Mouse (Mus musculus) testis, adult 2 months (tissue): ENCODE results near the gene Rad51c. TPM values are rescaled to one million over a fixed set of nuclear protein-coding genes. Genes with fewer than 3 reads are reported as not detected.
A peak's percentile ranks its signal among the peaks of the same experiment; 100 is the strongest.
"Not testable (repeated sequence)": the region's sequence is repeated elsewhere in the genome, so short reads cannot be mapped to it uniquely, and the experiment has no call there.

ENCODE experiments used
- H3K27ac ChIP-seq: fragments of 200-500 bp; 2 replicates; pipeline ENCODE4 v1.5.1; 2012; ENCODE audit warnings: low read depth, low read length; ENCODE audit not compliant: control insufficient read depth, insufficient read depth
- H3K27me3 ChIP-seq: fragments of 200-500 bp; 2 replicates; pipeline ENCODE4 v1.6.1; 2012; ENCODE audit warnings: mild to moderate bottlenecking, low read length, moderate library complexity; ENCODE audit not compliant: control insufficient read depth, insufficient read depth
- H3K36me3 ChIP-seq: fragments of 200-500 bp; 2 replicates; pipeline ENCODE4 v1.6.1; 2012; ENCODE audit warnings: mild to moderate bottlenecking, low read length; ENCODE audit not compliant: control insufficient read depth, insufficient read depth
- H3K4me1 ChIP-seq: fragments of 200-500 bp; 2 replicates; pipeline ENCODE4 v1.6.1; 2012; ENCODE audit warnings: low read length; ENCODE audit not compliant: control insufficient read depth, insufficient read depth
- H3K4me3 ChIP-seq: fragments of 200-500 bp; 2 replicates; pipeline ENCODE4 v1.5.1; 2012; ENCODE audit warnings: low read depth, mild to moderate bottlenecking, low read length, moderate library complexity, mixed read lengths; ENCODE audit not compliant: control insufficient read depth
- CTCF ChIP-seq: fragments of 200-500 bp; IDR thresholded peaks from 2 replicates; pipeline ENCODE4 v1.5.1; 2012; ENCODE audit warnings: low read depth, mild to moderate bottlenecking, inconsistent platforms, low read length, moderate library complexity; ENCODE audit not compliant: control insufficient read depth, insufficient read depth, insufficient replicate concordance
- POLR2A ChIP-seq: fragments of 200-500 bp; IDR thresholded peaks from 2 replicates; pipeline ENCODE4 v1.6.1; 2012; ENCODE audit warnings: low read depth, mild to moderate bottlenecking, inconsistent platforms, low read length, moderate library complexity; ENCODE audit not compliant: control insufficient read depth
- polyA plus RNA-seq: library from polyadenylated mRNA; depleted of rRNA; stranded (reverse); fragments of >200 nt; gene quantifications from 2 replicates; pipeline ENCODE4 v1.2.3, GENCODE M21; 2012

The Rad51c gene
- polyA plus RNA-seq, 1 experiment, result 16.4 TPM

DNA sequence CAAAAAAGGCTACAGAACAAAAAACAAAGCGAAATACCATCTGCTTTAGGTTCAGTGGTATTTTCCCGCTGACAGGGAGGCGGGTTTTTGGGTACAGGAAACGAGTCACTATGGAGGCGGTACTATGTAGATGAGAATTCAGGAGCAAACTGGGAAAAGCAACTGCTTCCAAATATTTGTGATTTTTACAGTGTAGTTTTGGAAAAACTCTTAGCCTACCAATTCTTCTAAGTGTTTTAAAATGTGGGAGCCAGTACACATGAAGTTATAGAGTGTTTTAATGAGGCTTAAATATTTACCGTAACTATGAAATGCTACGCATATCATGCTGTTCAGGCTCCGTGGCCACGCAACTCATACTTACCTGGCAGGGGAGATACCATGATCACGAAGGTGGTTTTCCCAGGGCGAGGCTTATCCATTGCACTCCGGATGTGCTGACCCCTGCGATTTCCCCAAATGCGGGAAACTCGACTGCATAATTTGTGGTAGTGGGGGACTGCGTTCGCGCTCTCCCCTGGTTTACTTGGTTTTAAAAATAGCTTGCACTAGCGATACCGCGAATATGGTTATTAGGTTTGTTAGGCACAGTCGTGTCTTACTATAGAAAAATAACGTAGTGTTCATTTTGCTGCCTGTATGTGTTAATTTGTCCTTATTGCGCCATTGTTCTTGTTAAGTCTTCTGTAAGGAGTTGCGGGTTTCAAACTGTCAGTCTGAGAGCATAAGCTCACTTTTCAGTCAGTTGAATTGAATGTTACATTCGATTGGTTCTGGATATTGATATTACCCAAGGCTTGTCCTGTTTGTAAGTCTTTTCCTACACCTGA is 18.0 kb upstream of the Rad51c start:
- TF ChIP-seq POLR2A (peak; percentile 87), CTCF (no peak)
- H3K27ac ChIP-seq, result peak overlapping the region; percentile 13; the same call in 1 of the 2 replicates
- peaks cover 4% of the 10 kb centered on the region for H3K4me1 ChIP-seq
- no peaks in the 10 kb centered on the region for H3K36me3 ChIP-seq
- H3K27me3 ChIP-seq, result no peaks in the 10 kb centered on the region
- no peak overlapping the region; the same call in 1 of the 2 replicates for H3K4me3 ChIP-seq

DNA sequence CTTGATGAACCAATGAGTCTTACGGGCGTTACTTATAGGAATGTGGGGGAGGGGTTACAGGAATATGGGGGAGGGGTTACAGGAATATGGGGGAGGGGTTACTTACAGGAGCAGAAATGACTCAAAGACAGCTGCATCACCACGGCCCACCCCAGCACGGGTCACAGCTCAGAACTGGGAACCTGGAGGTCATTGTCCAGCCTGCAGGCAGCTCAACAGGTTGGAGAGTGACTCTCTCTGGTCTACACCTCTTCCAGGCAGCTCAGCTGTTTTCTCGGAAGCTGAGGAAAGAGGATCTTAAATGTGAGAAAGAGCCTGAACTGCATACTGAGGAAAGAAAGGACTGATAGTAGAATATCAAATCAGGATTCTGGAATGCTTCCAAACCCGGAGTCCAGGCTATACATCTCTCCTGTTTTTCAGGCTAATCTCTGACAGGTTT is 17.0 kb upstream of the Rad51c start:
- no peaks in the 10 kb centered on the region for H3K36me3 ChIP-seq
- TF ChIP-seq CTCF, result no peak
- no peak for TF ChIP-seq POLR2A
- no peak overlapping the region for H3K4me3 ChIP-seq
- no peaks in the 10 kb centered on the region for H3K27me3 ChIP-seq
- peaks cover 4% of the 10 kb centered on the region for H3K4me1 ChIP-seq
- H3K27ac ChIP-seq, result no peak overlapping the region

DNA sequence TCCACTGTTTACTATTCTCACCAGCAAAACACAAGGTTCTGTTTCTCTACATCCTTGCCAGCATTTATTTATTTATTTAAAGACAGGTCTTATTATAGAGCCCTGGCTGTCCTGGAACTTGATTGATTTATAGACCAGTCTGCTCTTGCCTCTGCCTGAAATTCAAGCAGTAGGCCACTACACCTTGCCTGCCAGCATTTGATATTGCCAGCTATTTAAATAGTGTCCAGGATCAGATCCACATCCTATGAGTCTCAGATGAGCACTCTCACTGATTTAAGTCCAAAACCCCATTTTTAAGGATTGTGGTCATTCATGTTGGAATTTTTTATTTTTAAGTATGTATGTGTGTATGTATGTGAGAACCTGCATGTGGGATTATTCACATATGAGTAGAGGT is 16.1 kb upstream of the Rad51c start:
- Histone ChIP-seq H3K4me3 (peak overlapping the region; percentile 13; the same call in 1 of the 2 replicates), H3K4me1 (peaks cover 4% of the 10 kb centered on the region), H3K27ac (no peak overlapping the region), H3K27me3 (no peaks in the 10 kb centered on the region), H3K36me3 (no peaks in the 10 kb centered on the region)
- TF ChIP-seq CTCF (no peak), POLR2A (no peak)

DNA sequence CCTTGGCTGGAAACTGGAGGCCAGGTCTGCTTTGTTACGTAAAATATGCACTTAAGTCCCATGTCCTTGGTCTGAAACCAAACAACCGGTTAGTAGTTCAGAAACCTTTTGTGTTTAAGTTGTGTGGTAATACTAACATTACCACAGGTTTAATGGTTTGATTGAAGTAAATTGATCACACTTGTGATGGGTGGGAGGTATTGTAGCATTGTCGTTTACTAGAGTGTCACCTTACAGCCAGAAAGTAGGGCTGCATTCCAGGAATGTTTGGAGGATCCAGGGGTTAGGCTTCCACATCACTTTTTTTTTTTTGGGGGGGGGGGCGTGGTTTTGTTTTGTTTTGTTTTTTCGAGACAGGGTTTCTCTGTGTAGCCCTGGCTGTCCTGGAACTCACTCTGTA is 11.4 kb upstream of the Rad51c start:
- Histone ChIP-seq H3K4me1 (no peaks in the 10 kb centered on the region), H3K27ac (no peak overlapping the region), H3K27me3 (no peaks in the 10 kb centered on the region), H3K36me3 (no peaks in the 10 kb centered on the region), H3K4me3 (no peak overlapping the region)
- TF ChIP-seq POLR2A (no peak), CTCF (no peak)

DNA sequence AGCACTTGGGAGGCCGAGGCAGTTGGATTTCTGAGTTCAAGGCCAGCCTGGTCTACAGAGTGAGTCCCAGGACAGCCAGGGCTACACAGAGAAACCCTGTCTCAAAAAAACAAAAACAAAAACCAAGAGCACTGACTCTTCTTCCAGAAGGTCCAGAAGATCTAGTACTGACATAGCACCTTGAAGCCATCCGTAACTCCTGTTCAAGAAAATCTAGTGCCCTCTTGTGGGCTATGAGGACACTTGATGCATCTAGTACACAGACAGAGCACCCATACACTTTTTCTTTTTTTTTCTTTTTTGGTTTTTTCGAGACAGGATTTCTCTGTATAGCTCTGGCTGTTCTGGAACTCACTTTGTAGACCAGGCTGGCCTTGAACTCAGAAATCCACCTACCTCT is 8.7 kb upstream of the Rad51c start:
- H3K36me3 ChIP-seq, H3K27ac ChIP-seq, H3K4me1 ChIP-seq: not testable (repeated sequence)

DNA sequence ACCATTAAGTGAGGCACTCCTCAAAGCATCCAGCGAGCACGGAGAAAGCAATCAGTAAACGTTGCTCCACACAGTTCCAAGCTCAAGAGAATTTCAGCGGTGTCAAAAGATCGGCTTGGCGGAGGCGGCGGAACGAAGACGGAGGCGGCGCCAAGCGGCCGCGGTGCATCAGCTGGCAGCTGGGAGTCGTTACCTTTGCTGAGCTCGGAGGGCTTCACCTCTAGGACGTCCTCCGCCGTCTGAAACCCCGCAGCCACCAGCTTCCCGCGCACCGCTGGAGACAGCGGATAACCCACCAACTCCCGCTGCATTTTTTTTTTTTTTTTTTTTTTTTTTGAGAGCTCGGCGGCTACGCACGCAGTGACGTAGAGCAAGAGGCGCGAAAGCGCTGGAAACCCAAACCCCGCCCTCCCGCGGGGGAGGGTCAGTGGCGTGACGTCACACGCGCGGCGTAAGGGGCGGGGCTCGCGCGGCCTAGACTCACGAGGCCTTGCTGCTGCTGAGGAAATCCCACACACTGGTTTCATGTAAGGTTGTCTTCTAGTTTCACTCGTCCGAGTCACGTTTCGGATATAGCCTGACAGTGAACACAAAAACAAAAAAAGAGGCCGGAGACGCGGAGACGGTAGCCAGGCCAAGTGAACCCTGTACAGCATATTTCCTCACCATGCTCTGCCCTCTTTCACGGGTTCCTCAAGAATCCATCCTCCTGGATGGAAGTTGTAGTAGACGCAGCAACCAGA is 472 bp downstream of the Rad51c start:
- Histone ChIP-seq H3K36me3 (no peaks in the 10 kb centered on the region; the same call in none of the 2 replicates), H3K27ac (peak overlapping the region; percentile 97), H3K4me1 (peaks cover 4% of the 10 kb centered on the region), H3K27me3 (no peaks in the 10 kb centered on the region), H3K4me3 (peak overlapping the region; percentile 98)
- TF ChIP-seq CTCF, result no peak
- TF ChIP-seq POLR2A, result peak; percentile 83

More for the DNA sequence above, 8.7 kb upstream of the Rad51c start:
- H3K4me3 ChIP-seq, H3K27me3 ChIP-seq: not testable (repeated sequence)

DNA sequence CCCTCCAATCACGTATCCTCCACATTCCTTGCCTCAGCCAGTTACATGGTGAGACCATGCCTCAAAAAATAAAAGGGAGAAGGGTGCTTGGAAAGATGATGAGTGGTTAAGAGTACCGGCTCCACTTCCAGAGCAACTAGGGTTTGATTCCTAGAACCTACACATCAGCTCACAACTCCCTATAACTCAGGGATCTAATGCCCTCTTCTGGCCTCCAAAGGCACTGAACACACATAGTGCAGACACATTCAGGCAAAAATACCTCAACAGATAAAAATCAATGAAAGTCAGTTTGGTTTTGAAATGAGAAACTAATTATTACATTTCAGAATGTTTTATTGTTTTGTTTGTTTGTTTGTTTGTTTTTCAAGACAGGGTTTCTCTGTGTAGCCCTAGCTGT is 6.4 kb downstream of the Rad51c start:
- Histone ChIP-seq H3K36me3 (no peaks in the 10 kb centered on the region; the same call in none of the 2 replicates), H3K4me1 (no peaks in the 10 kb centered on the region)

More for the DNA sequence above, 6.4 kb downstream of the Rad51c start:
- no peak overlapping the region for H3K4me3 ChIP-seq
- TF ChIP-seq POLR2A (no peak), CTCF (no peak)
- H3K27me3 ChIP-seq, result no peaks in the 10 kb centered on the region
- no peak overlapping the region for H3K27ac ChIP-seq
